Mouse (Mus musculus) small intestine, adult 2 months (tissue): ENCODE measurements around the gene Gm29776.

Source experiments
- CTCF ChIP-seq: fragments of 200-500 bp; IDR thresholded peaks from 2 replicates; pipeline ENCODE4 v1.5.1; 2012; ENCODE audit warnings: low read depth, mild to moderate bottlenecking, control low read depth, inconsistent platforms, low read length, moderate library complexity, mixed read lengths; ENCODE audit not compliant: insufficient replicate concordance, insufficient read length; ENCODE audit errors: extremely low read depth
- POLR2A ChIP-seq: fragments of 200-500 bp; IDR thresholded peaks from 2 replicates; pipeline ENCODE4 v1.6.1; 2012; ENCODE audit warnings: low read depth, mild to moderate bottlenecking, control low read depth, inconsistent platforms, low read length, moderate library complexity

DNA sequence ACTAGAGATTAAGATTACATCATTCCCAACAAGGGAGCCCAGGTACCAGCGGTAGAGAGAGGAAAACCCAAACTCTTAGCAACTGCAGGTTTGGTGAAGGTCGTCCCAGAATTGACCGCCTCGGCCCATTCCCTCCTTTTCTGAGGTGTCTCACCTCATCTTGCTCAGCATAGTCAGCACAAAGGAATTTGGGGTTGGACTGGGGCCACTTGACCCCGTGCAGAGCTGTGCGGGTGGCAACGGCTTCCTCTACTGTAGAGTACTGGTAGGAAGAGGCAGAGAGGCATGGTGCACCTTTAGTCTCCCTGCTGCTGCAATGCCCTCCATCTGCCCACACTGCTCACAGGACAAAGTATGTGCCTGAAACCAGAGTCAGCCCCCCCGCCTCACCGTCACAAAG, 54.3 kb downstream of the Gm29776 start:
- no peak for TF ChIP-seq CTCF
- no peak for TF ChIP-seq POLR2A
